Mouse (Mus musculus): ENCODE measurements around the gene Fam193a. TPM values are rescaled to one million over a fixed set of nuclear protein-coding genes. Genes with fewer than 3 reads are reported as not detected.

Fam193a gene
- total RNA-seq (2021) = 10 to 100 TPM; 47.7 to 50.8 TPM

DNA sequence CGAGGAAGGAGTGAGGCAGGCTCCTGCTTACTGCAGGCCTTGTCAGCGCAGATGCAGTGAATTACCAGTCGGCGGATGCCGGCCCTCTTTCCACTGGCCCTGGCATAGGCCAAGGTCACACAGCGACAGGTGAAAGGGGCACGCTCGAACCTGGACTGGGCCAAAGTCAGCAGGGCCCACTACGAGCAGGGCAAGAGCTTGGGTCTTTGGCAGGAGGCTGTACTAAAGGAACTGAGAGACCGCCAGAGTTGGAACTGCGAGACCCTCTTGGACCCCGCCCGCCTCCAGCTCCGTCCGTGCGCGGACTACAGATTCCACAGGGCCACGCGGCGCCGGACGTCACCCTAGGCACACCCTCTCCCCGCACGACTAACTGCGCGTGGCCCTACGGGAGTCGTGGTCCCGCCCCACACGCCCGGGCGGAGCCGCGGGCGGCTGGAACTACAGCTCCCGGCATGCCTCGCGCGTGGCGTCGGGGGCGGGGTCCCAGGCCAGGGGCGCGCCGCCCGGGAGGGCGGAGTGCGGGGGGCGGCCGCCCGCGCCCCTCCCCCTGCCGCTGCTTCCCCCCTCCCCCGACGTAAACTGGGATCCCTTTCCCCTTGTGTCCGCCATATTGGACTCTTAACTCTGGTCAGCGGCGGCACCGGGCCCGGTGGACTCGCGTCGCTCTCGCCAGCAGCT is at the start of gene Fam193a:
TSS of gene Fam193a (plus strand) at position 593 of the 681 bp plus-strand sequence.
- intact Hi-C loops (cut with DNase I) = loop anchor here (10.0 kb wide), 1 partner anchor 285 kb away; no protein-coding TSS in a partner anchor
- DNase-seq (ENCODE audit: extremely low spot score in 1 of 2, low spot score in 2 of 2) = peak; percentile 95 to 98

DNA sequence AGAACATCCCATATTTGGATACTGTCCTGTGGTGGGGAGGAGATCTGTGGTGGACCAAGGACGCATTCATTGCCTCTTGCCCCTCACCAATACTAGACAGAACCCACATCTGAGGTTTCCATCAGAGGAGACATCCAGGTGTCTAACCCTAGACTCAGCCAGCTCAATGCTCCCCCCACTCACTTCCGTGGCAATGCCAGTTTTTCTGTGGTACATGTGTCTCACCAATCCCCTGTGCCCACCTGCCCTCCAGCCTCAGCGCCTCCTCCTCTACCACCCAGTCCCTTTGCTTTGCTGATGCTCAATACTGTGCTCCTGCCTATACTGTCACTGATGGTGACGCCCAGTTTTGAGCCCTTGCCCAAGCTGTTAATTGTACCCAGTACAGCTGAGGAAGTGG is 48.5 kb upstream of the Fam193a start:
- intact Hi-C loops (cut with DNase I) = no loop called here
- DNase-seq (ENCODE audit: extremely low spot score in 1 of 2, low spot score in 2 of 2) = no peak

DNA sequence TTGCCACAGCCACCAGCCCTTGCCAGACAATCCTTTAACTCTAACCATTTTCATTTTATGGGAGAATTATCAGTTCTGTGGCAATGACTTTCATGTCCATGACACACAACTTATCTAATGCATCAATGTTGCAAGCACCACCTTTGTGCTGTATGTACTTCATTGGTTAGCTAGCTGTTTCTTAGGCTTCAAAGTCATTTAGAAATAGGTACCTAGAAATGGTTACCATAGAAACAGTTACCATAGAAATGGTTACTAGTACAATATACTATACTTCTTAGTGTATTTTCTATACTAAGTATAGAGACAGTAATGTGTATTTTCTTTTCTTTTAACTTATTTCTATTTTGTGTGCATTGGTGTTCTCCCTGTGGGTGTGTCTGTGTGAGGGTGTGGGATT is 44.4 kb upstream of the Fam193a start:
- DNase-seq (ENCODE audit: extremely low spot score in 1 of 2, low spot score in 2 of 2) = no peak
- intact Hi-C loops (cut with DNase I) = no loop called here

DNA sequence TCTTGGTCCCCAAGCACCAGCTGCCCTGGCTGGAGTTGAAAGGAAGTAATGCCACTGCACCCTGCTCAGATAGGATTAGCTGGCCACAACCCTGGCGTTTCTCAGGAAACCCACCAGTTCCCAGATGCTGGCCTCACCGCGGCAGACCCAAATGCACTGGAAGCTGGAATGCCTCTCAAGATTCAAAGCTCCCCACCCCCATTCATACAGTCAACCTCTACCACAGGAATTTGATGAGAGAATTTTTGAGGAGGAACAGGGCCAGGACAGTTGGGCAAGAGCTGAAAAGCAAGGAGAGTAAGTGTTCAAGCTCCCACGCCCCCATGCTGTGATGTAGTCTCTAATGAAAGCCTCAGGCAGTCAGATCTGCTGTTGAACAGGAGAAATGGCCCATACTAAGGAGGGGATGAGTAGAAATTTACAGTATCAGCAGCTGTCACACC is 43.5 kb upstream of the Fam193a start:
- intact Hi-C loops (cut with DNase I) = no loop called here
- no peak for DNase-seq (ENCODE audit: extremely low spot score in 1 of 2, low spot score in 2 of 2)

DNA sequence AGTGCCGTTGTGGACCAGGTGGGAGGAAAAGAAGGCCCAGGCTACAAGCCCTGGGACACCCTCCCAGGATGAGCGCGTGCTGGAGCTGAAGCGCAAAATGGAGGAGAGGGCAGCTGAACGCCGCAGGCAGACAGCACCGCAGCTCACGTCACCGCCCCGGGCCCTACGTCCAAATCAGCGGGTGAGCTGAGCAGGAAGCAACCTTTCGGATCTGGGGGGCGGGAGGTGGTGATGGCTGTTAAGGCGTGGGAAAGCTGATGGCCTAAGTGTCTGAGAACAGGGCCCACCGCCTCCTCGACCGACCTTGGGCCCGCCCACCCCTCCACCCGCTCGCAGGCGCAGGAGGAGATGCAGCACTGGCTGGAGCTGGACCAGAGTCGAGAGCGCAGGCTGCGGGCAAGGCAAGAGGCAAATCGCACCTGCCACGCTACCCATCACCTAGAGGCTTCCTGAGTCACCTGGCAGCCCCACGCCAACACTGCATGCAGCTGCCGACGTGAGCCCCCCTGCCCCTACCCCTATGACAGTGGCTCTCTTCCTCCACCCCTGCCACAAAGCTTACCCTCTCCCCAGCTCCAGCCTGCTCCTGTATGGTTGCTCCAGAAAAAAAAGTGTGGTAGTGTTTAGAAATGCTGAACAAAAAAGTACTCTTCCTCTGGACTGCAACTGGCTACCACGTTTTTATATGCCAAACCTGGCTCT is 42.7 kb upstream of the Fam193a start:
- intact Hi-C loops (cut with DNase I) = no loop called here
- peak in 1 of 2 experiments; percentile 61 for DNase-seq (ENCODE audit: extremely low spot score in 1 of 2, low spot score in 2 of 2)

DNA sequence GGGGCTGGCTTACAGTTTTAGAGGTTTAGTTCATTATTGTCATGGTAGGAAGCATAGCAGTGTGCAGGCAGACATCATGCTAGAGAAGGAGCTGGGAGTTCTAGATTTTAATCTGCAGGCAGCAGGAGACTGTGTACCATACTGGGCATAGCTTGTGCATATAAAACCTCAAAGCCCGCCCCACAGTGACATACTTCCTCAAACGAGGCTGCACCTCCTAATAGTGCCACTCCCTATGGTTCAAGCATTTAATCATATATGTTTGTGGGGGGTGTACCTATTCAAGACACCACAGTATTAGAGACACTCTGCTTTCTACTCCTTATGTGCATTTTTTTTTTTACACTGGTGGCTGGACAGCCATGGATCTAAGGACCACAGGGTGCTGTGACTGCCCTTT is 39.6 kb upstream of the Fam193a start:
- intact Hi-C loops (cut with DNase I) = loop anchor here (10.0 kb wide), 1 partner anchor 115 kb away; no protein-coding TSS in a partner anchor
- no peak for DNase-seq (ENCODE audit: extremely low spot score in 1 of 2, low spot score in 2 of 2)

DNA sequence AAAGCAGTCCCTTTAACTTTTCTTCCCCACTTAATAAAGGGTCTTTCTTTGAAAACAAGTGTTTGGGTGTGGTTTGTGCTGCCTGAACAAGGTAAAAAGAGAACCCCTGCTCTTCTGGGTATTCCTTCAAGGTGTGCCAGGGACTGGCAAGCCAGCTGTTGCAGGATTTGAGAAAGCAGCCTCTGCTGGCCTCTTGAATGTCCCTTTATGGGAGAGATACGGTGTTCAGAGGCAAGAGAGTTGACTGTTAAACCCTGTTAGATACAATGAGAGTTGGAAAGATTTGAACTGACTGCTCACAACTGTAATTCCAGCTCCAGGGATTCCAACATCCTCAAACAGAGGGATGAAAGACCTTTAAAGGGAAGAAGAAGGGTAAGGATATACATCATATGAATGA is 35.7 kb upstream of the Fam193a start:
- no peak for DNase-seq (ENCODE audit: extremely low spot score in 1 of 2, low spot score in 2 of 2)
- intact Hi-C loops (cut with DNase I) = loop anchor here (10.0 kb wide), 1 partner anchor 119 kb away; no protein-coding TSS in a partner anchor

DNA sequence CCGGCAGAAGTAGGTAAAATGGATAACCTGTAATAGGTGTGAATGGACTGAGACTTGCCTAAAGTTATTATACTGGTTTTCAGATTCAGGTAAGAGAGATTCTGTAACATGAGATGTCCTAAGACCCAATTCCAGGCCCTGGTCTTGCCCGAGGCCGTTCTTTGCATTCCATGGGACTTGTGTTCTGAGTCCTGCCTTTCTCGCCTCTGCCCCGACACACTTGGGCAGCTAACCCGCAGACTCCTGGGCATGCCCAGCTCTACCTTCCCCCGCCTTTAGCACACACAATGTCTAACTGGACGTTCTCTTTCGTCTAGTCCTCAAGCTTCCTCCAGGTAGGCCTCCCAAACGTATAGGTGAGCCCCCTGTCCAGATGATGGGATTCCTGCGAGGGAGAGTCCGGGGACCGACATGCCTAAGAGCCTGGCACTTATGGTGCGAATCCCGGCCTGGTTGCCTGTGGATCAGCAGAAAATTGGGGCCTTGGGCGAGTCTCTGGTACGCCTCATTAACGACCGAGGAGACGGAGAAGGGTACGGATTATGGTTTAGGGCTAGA is 34.1 kb upstream of the Fam193a start:
- intact Hi-C loops (cut with DNase I) = loop anchor here (5.0 to 10.0 kb wide), 2 partner anchors 48 to 121 kb away; partner anchors contain the start of genes Cfap99 and Zfyve28

DNA sequence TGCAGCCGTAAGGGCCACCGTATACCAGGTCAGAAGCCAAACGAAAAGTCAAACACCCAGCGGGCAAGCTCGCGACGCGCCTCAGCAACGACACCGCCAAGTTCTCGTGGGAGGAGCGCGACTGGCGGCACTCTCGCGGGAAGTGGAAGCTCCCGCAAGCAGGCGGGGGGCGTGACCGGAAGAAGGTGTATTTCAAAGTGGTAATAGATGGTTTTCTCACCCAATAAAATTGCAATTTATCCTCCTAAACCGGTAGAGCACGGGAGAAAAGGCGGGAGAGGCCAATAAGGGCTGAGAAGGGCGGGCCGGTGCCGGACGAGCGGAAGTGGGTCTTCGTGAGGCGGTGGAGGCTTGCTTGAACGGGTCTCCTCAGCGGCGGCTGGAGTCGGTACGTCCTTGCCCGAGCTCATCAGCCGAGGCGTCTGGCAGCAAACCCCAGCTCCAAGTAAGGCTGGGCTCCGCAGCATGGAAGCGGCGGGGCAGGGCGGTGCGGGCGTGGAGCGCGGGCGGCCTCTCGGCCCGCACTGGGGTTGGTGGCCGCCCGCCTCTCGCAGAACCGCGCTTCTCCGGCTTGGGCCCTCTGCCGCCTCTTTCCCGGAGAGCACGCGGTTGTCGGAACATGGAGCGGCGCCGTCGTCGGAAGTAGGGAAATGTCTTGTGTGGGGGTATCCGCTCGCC is 33.5 kb upstream of the Fam193a start, which contains the start of gene Rnf4:
TSS of gene Rnf4 (plus strand) at position 193 of the 678 bp plus-strand sequence.
- peak; percentile 97 to 99 for DNase-seq (ENCODE audit: extremely low spot score in 1 of 2, low spot score in 2 of 2)
- intact Hi-C loops (cut with DNase I) = loop anchor here (5.0 to 10.0 kb wide), 2 partner anchors 49 to 121 kb away; partner anchors contain the start of genes Cfap99 and Zfyve28

More for the DNA sequence above, 34.1 kb upstream of the Fam193a start:
- DNase-seq (ENCODE audit: extremely low spot score in 1 of 2, low spot score in 2 of 2) = no peak

DNA sequence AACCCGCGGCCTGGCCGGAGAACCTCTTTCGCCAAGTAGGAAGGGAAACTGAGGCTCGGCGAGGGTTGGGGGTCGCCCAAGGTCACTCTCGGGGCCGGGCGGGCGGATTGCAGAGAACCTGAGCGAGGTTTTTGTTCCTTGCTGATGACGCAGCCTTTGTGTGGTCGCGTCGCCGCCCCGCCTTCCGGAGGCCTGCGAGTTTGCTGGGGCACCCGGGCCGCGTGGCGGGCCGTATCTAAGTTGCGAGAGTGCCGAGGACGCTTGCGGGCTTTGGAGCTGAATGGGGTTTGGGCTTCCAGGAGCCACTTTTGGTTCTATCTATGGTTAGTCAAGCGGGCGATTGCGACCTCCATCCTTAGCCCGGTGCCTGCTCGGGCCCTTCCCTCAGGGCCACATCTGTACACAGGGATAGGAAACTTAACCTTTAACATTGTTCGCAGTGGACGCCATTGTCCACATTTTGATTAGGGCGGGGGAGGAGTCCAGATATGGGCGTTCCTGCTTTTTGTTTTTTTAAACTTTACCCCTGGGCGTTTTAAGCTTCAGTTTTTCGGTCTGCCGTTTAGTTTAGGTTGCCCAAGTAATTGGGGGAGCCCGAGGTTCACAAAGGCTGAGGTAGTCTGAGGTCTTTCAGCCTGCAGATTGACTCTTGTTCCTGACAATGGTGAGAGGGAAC is 32.8 kb upstream of the Fam193a start:
- peak in 1 of 2 experiments; percentile 74 for DNase-seq (ENCODE audit: extremely low spot score in 1 of 2, low spot score in 2 of 2)
- intact Hi-C loops (cut with DNase I) = loop anchor here (5.0 to 10.0 kb wide), 2 partner anchors 50 to 122 kb away; partner anchors contain the start of genes Cfap99 and Zfyve28

DNA sequence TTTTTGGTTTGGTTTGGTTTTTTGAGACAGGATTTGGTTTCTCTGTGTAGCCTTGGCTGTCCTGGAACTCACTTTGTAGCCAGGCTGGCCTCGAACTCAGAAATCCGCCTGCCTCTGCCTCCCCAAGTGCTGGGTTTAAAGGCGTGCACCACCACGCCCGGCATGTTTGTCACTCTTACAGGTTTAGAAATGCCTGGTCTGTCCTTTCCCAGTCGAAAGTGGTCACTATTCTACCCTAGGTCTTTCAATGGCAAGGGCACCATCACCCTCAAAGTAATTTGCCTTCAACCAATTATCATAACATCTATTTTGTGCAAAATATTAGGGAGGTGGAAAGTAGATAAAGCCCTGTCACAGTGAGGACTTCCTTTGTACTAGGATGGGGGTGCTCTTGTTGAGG is 29.5 kb upstream of the Fam193a start:
- DNase-seq (ENCODE audit: extremely low spot score in 1 of 2, low spot score in 2 of 2) = no peak
- intact Hi-C loops (cut with DNase I) = no loop called here

DNA sequence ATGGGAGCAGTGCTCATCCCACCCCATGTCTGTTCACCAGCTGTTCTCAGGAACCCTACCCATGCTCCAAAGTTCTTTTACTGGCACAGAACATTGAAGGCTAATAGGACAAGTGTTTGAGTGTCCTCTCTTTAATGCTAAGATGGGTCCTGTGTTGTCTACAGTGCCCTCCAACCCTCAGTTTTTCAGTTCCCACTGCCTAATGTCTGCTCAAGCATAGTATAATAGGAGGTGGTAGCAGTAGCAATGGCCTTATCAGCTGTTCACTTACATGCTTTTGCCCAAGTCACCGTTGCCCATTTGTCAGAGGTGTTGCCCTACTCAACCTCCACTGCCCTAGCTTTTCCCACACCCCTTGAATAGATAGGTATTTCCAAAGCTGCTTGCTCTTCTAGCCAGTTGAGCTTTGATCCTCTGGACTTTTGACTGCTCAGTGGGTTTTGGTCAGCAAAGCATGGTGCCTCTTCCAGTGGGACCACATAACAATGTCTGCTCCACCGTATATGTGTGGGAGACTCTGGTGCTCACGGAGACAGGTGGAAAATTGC is 17.6 kb upstream of the Fam193a start:
- intact Hi-C loops (cut with DNase I) = no loop called here
- DNase-seq (ENCODE audit: extremely low spot score in 1 of 2, low spot score in 2 of 2) = no peak

DNA sequence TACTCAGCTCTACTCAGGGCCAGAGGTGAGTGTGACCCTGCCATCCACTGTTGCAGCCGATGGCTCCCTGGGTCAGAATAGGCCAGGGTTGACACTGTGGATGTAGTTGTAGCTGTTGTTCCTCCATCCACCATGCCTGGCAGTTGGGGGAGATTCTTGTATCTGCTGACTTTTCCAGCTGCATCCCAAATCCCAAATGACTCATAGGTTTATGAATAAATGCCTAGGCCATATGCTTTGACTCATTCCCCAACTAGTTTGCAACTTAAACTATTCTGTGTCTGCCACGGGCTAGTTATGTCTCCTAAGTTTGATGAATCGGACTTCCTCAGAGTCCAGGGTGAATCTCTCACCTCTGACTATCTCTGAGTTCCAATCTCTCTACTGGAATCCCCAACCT is 9.5 kb upstream of the Fam193a start:
- no peak for DNase-seq (ENCODE audit: extremely low spot score in 1 of 2, low spot score in 2 of 2)
- intact Hi-C loops (cut with DNase I) = loop anchor here (10.0 kb wide), 1 partner anchor 295 kb away; no protein-coding TSS in a partner anchor

DNA sequence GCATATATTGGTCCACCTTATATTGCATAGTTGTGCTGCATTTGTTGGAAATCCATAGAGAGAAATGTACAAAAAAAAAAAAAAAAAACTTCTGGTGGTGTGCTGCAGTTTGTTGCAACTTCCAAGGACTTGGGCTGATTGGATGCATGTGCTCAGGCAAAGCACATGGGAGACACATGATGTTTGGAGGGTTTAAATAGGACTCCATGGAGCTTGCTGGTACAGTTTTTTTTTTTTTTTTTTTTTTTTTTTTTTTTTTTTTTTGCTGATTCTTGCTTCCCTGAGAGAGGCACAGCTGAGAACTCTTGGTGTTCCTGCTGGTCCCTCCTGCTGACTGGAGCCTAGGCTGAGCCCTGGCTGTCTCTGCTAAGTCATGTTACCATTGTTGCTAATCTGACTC is 6.6 kb upstream of the Fam193a start:
- no peak for DNase-seq (ENCODE audit: extremely low spot score in 1 of 2, low spot score in 2 of 2)

DNA sequence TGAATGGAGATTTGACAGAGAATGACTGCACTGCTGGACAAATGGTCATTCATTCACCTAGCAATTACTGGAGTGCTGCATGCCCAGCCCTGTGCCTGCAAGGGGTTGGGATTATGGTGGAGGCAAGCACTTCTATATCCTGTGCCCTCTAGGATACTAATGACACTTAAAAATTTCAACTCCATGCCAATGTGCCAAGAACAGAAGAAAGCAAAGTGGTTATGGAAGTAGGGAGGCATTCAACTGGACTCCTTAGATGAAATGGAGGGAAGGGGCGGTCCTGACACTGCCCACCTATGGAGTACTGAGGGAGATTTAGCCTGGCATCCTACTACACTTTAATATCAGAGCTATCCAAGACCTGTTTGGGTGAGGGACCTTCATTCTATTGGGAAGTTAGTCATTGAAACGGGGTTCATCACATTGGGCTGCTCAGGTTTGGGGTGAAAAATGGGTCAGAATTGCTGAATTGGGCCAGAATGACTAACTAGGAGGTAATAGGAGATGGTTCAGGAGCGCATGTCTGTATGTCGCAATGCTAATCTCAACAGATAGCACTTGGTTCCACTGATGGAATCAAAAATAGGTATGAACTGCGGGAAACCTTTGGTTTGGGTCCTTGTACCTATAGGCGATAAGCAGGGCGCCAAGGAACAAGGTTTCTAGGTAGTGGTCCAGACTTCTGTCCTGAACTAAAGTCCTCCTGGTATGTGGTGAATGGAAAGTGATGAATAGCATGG is 1.0 kb upstream of the Fam193a start:
- intact Hi-C loops (cut with DNase I) = loop anchor here (10.0 kb wide), 1 partner anchor 286 kb away; no protein-coding TSS in a partner anchor
- peak in 1 of 2 experiments; percentile 11 for DNase-seq (ENCODE audit: extremely low spot score in 1 of 2, low spot score in 2 of 2)

More for the DNA sequence above, 6.6 kb upstream of the Fam193a start:
- intact Hi-C loops (cut with DNase I) = loop anchor here (10.0 kb wide), 1 partner anchor 292 kb away; no protein-coding TSS in a partner anchor

DNA sequence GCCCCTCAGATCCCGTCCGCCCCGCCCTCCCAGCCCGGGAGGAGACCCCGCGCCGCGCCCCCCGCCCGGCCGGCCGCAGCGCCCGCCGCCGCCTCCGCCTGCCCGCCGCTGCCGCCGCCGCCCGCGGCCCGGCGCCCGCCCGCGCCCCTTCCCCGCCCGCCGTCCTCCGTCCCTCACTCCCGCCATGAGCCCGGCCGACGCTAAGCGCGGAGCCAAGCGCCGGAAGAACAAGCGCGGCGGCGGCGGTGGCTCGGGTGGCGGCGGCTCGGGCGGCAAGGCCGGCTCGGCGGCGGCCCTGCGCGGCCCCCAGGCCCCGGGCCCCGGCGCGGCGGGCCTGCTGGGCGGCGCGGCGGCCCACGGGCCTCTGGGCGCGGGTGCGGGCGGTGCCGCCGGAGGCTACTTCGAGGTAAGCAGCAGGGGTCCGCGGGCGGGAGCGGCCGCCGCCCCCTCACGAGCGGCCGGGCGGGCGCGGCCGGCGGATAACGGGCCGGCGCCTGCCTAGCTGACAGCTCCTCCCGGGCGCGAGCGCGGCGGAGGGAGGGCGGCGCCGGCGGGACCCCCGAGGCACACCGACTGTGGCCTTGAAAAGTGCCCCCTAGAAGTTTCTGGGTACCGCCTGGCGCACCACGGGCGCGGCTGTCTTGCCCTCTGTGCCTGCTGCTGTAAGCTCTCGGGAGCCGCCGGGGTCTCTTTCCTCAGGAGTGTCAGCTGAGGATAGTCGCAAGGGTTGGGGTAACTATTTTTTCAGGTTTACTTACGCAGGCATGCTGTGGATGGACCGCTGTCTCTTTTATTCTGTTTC is 490 bp downstream of the Fam193a start:
- intact Hi-C loops (cut with DNase I) = no loop called here
- peak; percentile 19 to 68 for DNase-seq (ENCODE audit: extremely low spot score in 1 of 2, low spot score in 2 of 2)

Measured in left cerebral cortex, postnatal 10 days (tissue).